Mouse (Mus musculus) C2C12 (cell line): Measurements from ENCODE around the gene Hcst. TPM values are rescaled to one million over a fixed set of nuclear protein-coding genes. Genes with fewer than 3 reads are reported as not detected.

Source experiments
- H3K27me3 ChIP-seq: one replicate; pipeline ENCODE4 v1.6.1; 2011; ENCODE audit not compliant: control insufficient read depth, insufficient read depth, insufficient read length
- H3K36me3 ChIP-seq: one replicate; pipeline ENCODE4 v1.6.1; 2011; ENCODE audit not compliant: control insufficient read depth, insufficient read depth
- H3K4me3 ChIP-seq: one replicate; pipeline ENCODE4 v1.5.1; 2011; ENCODE audit warnings: mild to moderate bottlenecking, control low read depth; ENCODE audit not compliant: poor library complexity, insufficient read depth, severe bottlenecking
- H3K79me2 ChIP-seq: one replicate; pipeline ENCODE4 v1.6.1; 2011; ENCODE audit not compliant: control insufficient read depth, insufficient read depth
- H3K79me3 ChIP-seq: one replicate; pipeline ENCODE4 v1.6.1; 2011; ENCODE audit warnings: low read depth, control low read depth
- H3ac ChIP-seq: one replicate; pipeline ENCODE3; 2011; ENCODE audit warnings: low read depth; ENCODE audit not compliant: control insufficient read depth, insufficient read length
- CEBPB ChIP-seq: IDR thresholded peaks from one replicate; pipeline ENCODE4 v1.6.1; 2011; ENCODE audit warnings: low read depth, mild to moderate bottlenecking, control low read depth, moderate library complexity
- CTCF ChIP-seq: IDR thresholded peaks from one replicate; pipeline ENCODE4 v1.5.1; 2011; ENCODE audit not compliant: control insufficient read depth, insufficient read depth, insufficient read length
- FOSL1 ChIP-seq: IDR thresholded peaks from one replicate; pipeline ENCODE4 v1.8.0; 2011; ENCODE audit warnings: mild to moderate bottlenecking, low read length; ENCODE audit not compliant: poor library complexity, insufficient read depth, severe bottlenecking
- MAX ChIP-seq: IDR thresholded peaks from one replicate; pipeline ENCODE4 v1.6.1; 2011; ENCODE audit warnings: mild to moderate bottlenecking, control low read depth
- MYOD1 ChIP-seq: IDR thresholded peaks from one replicate; pipeline ENCODE4 v1.6.1; 2011; ENCODE audit warnings: low read depth; ENCODE audit not compliant: control insufficient read depth, insufficient read length
- MYOG ChIP-seq: IDR thresholded peaks from one replicate; pipeline ENCODE4 v1.6.1; 2011; ENCODE audit not compliant: control insufficient read depth, insufficient read length; ENCODE audit errors: extremely low read depth
- USF1 ChIP-seq: IDR thresholded peaks from one replicate; pipeline ENCODE4 v1.6.1; 2011; ENCODE audit warnings: low read depth, mild to moderate bottlenecking, control low read depth, moderate library complexity
- polyA plus RNA-seq: library from polyadenylated mRNA; unstranded; fragments of >200 nt; fragmentation: generic; extraction: Trizol; gene quantifications from one replicate; pipeline ENCODE4 v1.2.1, GENCODE M21; 2012; ENCODE audit warnings: missing spikeins

Gene Hcst
- polyA plus RNA-seq, 1 experiment: not detected

DNA sequence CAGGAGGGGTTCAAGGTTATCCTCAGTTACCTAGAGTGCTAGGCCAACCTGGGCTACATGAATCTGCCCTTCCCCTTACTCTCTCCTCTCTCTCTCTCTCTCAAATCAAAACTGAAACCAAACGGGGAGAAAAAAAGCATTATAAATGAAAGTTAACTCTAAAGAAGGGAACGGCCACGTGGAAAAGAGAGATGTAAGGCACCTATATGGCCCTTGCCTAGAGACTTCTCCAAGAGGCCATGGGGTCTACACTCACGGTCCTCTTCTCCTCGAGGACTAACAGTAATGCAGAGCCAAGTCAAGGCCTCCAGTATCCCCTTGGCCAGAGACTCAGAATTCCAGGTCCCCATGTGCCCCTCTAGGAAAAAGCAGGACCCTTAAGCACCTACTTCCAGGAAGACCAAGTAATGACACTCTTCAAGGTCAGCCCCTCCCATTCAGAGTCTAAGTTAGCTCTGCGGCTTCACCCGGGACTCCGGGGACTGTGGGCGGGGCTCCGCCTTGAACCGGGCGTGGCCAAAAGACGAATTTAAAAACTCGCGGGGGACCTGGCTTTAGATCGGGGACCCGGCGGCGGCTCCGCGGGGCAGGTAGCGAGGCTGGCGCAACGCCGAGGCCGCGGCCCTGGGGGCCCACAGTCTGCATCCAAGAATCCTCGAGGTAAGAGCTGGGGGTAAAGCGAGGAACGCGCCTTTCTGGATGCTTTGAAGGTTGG, 1.7 kb upstream of the Hcst start, which contains the start of gene Nfkbid:
TSS of gene Nfkbid (plus strand) at position 558 of the 715 bp plus-strand sequence.
- no peak within 1 kb of the TSS for H3K4me3 ChIP-seq
- no peaks in the 10 kb centered on the region for H3K36me3 ChIP-seq
- TF ChIP-seq MYOD1 (no peak), CEBPB (no peak), FOSL1 (no peak), MAX (no peak), CTCF (no peak), USF1 (no peak), MYOG (no peak)
- H3K79me2 ChIP-seq: no peaks in the 10 kb centered on the region
- H3K79me3 ChIP-seq: no peaks in the 10 kb centered on the region
- peaks cover 43% of the 10 kb centered on the region for H3K27me3 ChIP-seq
- H3ac ChIP-seq: no peak within 1 kb of the TSS

DNA sequence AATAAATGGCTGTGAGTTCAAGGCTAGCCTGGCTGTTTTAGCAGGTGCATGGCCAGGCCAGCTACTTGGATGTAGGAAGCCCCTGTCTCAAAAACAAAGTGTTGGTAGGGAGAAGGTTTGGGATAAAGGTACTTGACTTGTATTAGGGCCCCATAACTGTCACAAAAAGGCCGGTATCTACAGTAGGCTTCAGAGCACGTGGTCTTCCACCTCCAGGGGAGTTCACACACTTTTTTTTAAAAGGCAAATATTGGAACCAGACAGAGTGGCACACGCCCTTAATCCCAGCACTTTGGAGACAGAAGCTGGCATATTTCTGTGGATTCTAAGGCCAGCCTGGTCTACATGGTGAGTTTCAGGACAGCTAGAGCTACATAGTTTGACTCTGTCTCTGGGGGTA, 1.0 kb upstream of the Hcst start:
- TF ChIP-seq FOSL1 (no peak), CEBPB (no peak), CTCF (no peak), USF1 (no peak), MAX (no peak), MYOD1 (no peak), MYOG (no peak)
- Histone ChIP-seq H3K36me3 (no peaks in the 10 kb centered on the region), H3K79me3 (no peaks in the 10 kb centered on the region), H3K4me3 (no peak overlapping the region), H3ac (no peak overlapping the region), H3K79me2 (no peaks in the 10 kb centered on the region), H3K27me3 (peaks cover 38% of the 10 kb centered on the region)

DNA sequence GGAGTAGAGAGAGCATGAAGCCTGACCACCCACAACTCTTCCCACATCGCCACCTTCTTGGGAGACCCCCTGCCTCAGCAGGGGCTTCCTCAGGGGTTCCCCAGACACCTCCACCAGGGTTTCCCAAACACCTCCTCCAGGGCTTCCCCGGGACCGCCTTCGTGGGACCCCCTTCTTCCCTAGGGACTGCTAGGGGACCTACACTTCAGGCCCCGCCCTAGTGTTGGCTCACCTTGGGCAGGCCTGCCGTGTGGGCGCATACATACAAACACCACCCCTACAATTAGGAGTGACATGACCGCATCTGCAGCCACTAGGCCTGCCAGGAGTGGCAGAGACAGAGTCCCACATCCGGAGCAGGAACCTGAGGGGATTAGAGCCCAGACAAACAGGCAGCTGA, 1.8 kb downstream of the Hcst start:
- TF ChIP-seq MYOD1: no peak
- Histone ChIP-seq H3K79me3 (no peaks in the 10 kb centered on the region), H3K4me3 (no peak overlapping the region), H3K79me2 (no peaks in the 10 kb centered on the region), H3K36me3 (no peaks in the 10 kb centered on the region), H3K27me3 (peaks cover 21% of the 10 kb centered on the region), H3ac (no peak overlapping the region)

DNA sequence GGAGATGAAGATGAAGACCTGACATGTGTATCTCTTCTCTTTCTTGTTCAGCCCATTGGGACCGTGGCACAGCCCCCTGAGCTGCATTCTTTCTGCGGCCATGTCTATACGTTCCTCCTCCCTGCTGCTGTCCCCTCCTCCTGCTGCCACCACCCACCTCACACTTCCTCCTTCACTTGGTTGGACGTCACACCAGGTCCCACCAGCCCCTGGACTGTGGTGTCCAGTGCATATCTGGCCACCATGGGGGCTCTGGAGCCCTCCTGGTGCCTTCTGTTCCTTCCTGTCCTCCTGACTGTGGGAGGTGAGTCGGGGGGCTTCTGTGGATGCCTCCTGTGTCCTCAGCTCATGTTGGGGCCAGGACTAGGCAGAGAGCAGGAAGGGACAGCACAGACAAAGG, 6.1 kb downstream of the Hcst start, which contains the start of gene Tyrobp:
TSS of gene Tyrobp (plus strand) at position 165 of the 400 bp plus-strand sequence.
- H3K27me3 ChIP-seq: peaks cover 23% of the 10 kb centered on the region
- TF ChIP-seq CTCF (no peak), MYOD1 (no peak)
- no peaks in the 10 kb centered on the region for H3K79me2 ChIP-seq
- H3K79me3 ChIP-seq: no peaks in the 10 kb centered on the region
- H3K4me3 ChIP-seq: no peak within 1 kb of the TSS
- H3ac ChIP-seq: no peak within 1 kb of the TSS
- H3K36me3 ChIP-seq: no peaks in the 10 kb centered on the region

DNA sequence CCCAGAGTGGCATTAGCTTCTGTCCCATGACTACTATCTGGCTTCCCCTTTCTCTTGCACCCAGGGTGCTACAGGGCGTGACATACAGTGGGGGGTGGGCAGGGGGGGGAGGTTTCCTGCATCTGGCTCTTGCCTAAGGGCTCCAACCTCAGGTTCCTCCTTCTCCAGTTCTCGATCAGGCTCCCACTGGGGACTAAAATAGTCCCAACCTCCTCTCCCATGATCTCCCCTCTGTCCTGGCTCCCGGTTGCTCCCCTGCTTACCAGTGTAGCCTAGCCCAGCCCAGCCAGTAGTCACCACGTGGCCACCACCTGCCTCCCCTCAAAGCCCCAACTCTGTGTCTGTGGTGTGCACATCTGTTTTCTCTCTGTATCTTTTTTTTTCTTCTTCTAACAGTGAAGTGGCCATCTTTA, 6.9 kb downstream of the Hcst start:
- Histone ChIP-seq H3K79me3 (no peaks in the 10 kb centered on the region), H3K4me3 (no peak overlapping the region), H3K27me3 (peaks cover 24% of the 10 kb centered on the region), H3ac (no peak overlapping the region), H3K36me3 (no peaks in the 10 kb centered on the region), H3K79me2 (no peaks in the 10 kb centered on the region)
- TF ChIP-seq CTCF: no peak
- TF ChIP-seq CEBPB: no peak
- TF ChIP-seq MAX: no peak
- no peak for TF ChIP-seq USF1
- no peak for TF ChIP-seq MYOD1
- TF ChIP-seq MYOG: no peak
- TF ChIP-seq FOSL1: no peak

DNA sequence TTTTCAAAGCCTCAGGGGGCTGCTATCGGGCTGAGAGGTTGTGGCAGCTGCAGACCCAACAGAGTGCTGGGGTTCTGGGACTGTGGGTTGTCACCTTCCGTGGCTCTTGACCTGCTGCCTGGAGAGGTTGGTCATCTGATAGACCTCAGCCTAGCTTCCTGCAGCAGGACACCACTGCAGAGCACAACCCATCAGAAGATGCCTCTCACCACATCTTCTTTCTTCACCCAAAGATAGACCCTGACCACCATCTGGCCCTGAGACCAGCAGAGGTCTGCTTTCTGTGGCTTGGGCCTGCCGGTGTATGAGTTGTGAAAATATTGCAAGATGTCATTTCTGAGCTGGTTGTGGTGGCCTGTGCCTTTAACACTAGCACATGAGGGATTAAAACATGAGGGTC, 8.6 kb downstream of the Hcst start:
- Histone ChIP-seq H3K36me3 (no peaks in the 10 kb centered on the region), H3ac (no peak overlapping the region), H3K4me3 (no peak overlapping the region), H3K79me2 (no peaks in the 10 kb centered on the region), H3K27me3 (peaks cover 24% of the 10 kb centered on the region), H3K79me3 (no peaks in the 10 kb centered on the region)
- no peak for TF ChIP-seq FOSL1
- TF ChIP-seq MYOD1: no peak
- no peak for TF ChIP-seq CEBPB
- no peak for TF ChIP-seq MYOG
- no peak for TF ChIP-seq MAX
- TF ChIP-seq CTCF: no peak
- TF ChIP-seq USF1: no peak
